Mouse (Mus musculus): ENCODE data around the gene Adamts17.

DNA sequence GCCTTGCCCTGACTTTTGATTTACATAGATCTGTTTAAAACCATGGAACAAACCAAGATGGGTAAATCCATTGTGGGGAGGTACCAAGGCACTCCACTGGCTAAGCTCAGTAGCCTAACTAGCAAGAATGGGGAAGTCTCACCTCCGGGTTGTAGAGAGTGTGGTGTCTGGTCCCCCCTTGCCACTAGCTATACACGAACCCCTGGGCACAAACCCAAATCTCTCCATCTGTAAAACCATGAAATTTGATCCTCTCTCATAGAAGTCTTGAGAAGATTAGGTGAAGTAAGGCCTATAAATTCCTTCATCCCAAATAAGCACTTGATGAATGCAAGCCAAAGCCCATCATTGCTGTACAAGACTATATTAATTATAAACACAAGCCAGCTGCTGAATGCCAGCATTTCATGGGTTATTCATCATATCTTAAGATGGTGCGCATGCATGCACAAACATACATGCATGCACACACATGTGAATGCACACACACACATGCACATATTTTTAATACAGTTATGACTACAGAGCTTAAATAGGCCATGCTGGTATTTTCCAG lies 262.0 kb downstream of the Adamts17 start:
- TF ChIP-seq POLR2A (IDR thresholded peaks at IDR 0.05; ENCODE audit: control insufficient read depth, low read depth, low read length) (no peak), CTCF (IDR thresholded peaks at IDR 0.05; ENCODE audit: control insufficient read depth, insufficient read depth, insufficient replicate concordance, low read depth, low read length) (no peak)
